Mouse (Mus musculus) limb, embryonic 15.5 days (tissue): Measurements from ENCODE around the gene Ddx10. TPM values are rescaled to one million over a fixed set of nuclear protein-coding genes. Genes with fewer than 3 reads are reported as not detected.
A peak's percentile ranks its signal among the peaks of the same experiment; 100 is the strongest.
"Not testable (repeated sequence)": the region's sequence is repeated elsewhere in the genome, so short reads cannot be mapped to it uniquely, and the experiment has no call there.

Experiments
- ATAC-seq: fragments of 200-750 bp; cut with Nextera tagmentation; 2 replicates; pipeline ENCODE4 v1.8.0; 2017; ENCODE audit warnings: low read depth, moderate TSS enrichment; ENCODE audit not compliant: insufficient number of reproducible peaks, low FRiP score, low TSS enrichment
- H3K27ac ChIP-seq: fragments of 300-500 bp; sonication (generic); 2 replicates; pipeline ENCODE4 v1.5.1; 2015; ENCODE audit warnings: moderate library complexity, mild to moderate bottlenecking, inconsistent platforms
- H3K27me3 ChIP-seq: fragments of 300-500 bp; sonication (generic); 2 replicates; pipeline ENCODE4 v1.6.1; 2015; ENCODE audit warnings: inconsistent platforms
- H3K36me3 ChIP-seq: fragments of 300-500 bp; sonication (generic); 2 replicates; pipeline ENCODE4 v1.6.1; 2015; ENCODE audit warnings: inconsistent platforms
- H3K4me1 ChIP-seq: fragments of 300-500 bp; sonication (generic); 2 replicates; pipeline ENCODE4 v1.6.1; 2015; ENCODE audit warnings: inconsistent platforms
- H3K4me2 ChIP-seq: fragments of 300-500 bp; sonication (generic); 2 replicates; pipeline ENCODE4 v1.6.1; 2015; ENCODE audit warnings: mild to moderate bottlenecking, inconsistent platforms
- H3K4me3 ChIP-seq: fragments of 300-500 bp; sonication (generic); 2 replicates; pipeline ENCODE4 v1.5.1; 2015; ENCODE audit warnings: mild to moderate bottlenecking, inconsistent platforms
- H3K9ac ChIP-seq: fragments of 300-500 bp; sonication (generic); 2 replicates; pipeline ENCODE4 v1.6.1; 2015; ENCODE audit warnings: inconsistent platforms
- H3K9me3 ChIP-seq: fragments of 300-500 bp; sonication (generic); 2 replicates; pipeline ENCODE4 v1.6.1; 2016; ENCODE audit warnings: inconsistent platforms
- WGBS: fragments of 180-500 bp; shearing (Covaris S2); methylation state at CpG from one replicate; pipeline ENCODE4 v1.1.7; 2015; 5-methylcytosine and 5-hydroxymethylcytosine counted together
- polyA plus RNA-seq: library from polyadenylated mRNA; unstranded; fragments of >200 nt; fragmentation: Nextera tagmentation; extraction: Ambion mirVana; gene quantifications from 2 replicates; pipeline ENCODE4 v1.2.1, GENCODE M21; 2015

Ddx10 gene
- polyA plus RNA-seq, 1 experiment from 2014 or later: 26.3 TPM

GRCm38 (mm10) chr9:53142424-53142823 lies 105.4 kb downstream of the Ddx10 start:
- not testable (repeated sequence) for H3K4me3 ChIP-seq, ATAC-seq, H3K4me2 ChIP-seq, H3K36me3 ChIP-seq, H3K27me3 ChIP-seq, H3K4me1 ChIP-seq, H3K9ac ChIP-seq, H3K27ac ChIP-seq, H3K9me3 ChIP-seq
- 75% methylated on average over 1 of the region's 1 CpGs for WGBS

GRCm38 (mm10) chr9:53140610-53141165 lies 107.2 kb downstream of the Ddx10 start:
- Histone ChIP-seq H3K27ac (no peak overlapping the region), H3K9ac (no peak overlapping the region), H3K27me3 (no peaks in the 10 kb centered on the region), H3K36me3 (no peaks in the 10 kb centered on the region), H3K4me3 (no peak overlapping the region), H3K4me2 (no peak overlapping the region), H3K9me3 (no peaks in the 10 kb centered on the region), H3K4me1 (no peaks in the 10 kb centered on the region)
- WGBS: 72% methylated on average over 8 of the region's 8 CpGs
- no peak for ATAC-seq

DNA sequence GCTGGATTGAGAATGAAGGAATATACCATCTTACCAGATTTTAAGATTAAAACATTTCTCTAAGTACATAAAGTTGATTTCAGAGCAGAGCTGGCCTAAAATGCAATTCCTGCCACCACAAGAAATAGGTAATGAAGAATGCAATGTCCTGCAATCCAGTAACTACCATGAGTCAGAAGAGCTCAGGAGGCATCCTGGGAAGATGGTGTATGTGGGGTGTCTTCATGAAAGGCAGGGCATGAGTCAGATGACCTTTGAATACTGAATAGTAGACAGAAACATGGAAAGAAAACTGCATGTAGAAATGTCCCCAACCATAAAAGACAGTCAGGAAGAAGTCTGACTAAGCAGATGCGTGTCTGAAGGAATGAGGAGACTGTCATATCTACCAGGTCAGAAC lies 115.0 kb downstream of the Ddx10 start:
- ATAC-seq: no peak

GRCm38 (mm10) chr9:53130460-53130859 lies 117.4 kb downstream of the Ddx10 start:
- H3K27me3 ChIP-seq: no peaks in the 10 kb centered on the region
- WGBS: 78% methylated on average over 2 of the region's 2 CpGs
- no peaks in the 10 kb centered on the region for H3K4me1 ChIP-seq
- peaks cover 5% of the 10 kb centered on the region; the same call in 1 of the 2 replicates for H3K36me3 ChIP-seq
- no peaks in the 10 kb centered on the region for H3K9me3 ChIP-seq
- H3K4me3 ChIP-seq: no peak overlapping the region
- no peak overlapping the region for H3K9ac ChIP-seq
- H3K27ac ChIP-seq: no peak overlapping the region
- H3K4me2 ChIP-seq: no peak overlapping the region
- ATAC-seq: no peak

More for the DNA sequence above, 115.0 kb downstream of the Ddx10 start:
- no peak overlapping the region for H3K4me3 ChIP-seq
- H3K4me1 ChIP-seq: no peaks in the 10 kb centered on the region
- 94% methylated on average over 1 of the region's 1 CpGs for WGBS
- no peaks in the 10 kb centered on the region for H3K36me3 ChIP-seq
- H3K27ac ChIP-seq: no peak overlapping the region
- H3K9me3 ChIP-seq: no peaks in the 10 kb centered on the region
- no peak overlapping the region for H3K9ac ChIP-seq
- H3K4me2 ChIP-seq: no peak overlapping the region
- H3K27me3 ChIP-seq: no peaks in the 10 kb centered on the region

GRCm38 (mm10) chr9:53101103-53101502 lies 146.8 kb downstream of the Ddx10 start:
- Histone ChIP-seq H3K4me3 (no peak overlapping the region), H3K9me3 (no peaks in the 10 kb centered on the region), H3K4me2 (no peak overlapping the region), H3K36me3 (no peaks in the 10 kb centered on the region), H3K9ac (no peak overlapping the region), H3K27me3 (no peaks in the 10 kb centered on the region), H3K4me1 (no peaks in the 10 kb centered on the region), H3K27ac (no peak overlapping the region)
- 65% methylated on average over 1 of the region's 1 CpGs for WGBS
- no peak for ATAC-seq

- ATAC-seq: no peak
- WGBS: 76% methylated on average over 5 of the region's 5 CpGs
- no peak overlapping the region for H3K4me3 ChIP-seq
These were observed 152.3 kb downstream of the Ddx10 start for GRCm38 (mm10) chr9:53095319-53096165.

GRCm38 (mm10) chr9:53094536-53094935 lies 153.3 kb downstream of the Ddx10 start:
- Histone ChIP-seq H3K27ac (no peak overlapping the region), H3K36me3 (no peaks in the 10 kb centered on the region), H3K4me3 (no peak overlapping the region), H3K27me3 (no peaks in the 10 kb centered on the region), H3K9ac (no peak overlapping the region), H3K4me2 (no peak overlapping the region), H3K9me3 (no peaks in the 10 kb centered on the region), H3K4me1 (no peaks in the 10 kb centered on the region)
- 72% methylated on average over 7 of the region's 7 CpGs for WGBS
- no peak for ATAC-seq

More at GRCm38 (mm10) chr9:53095319-53096165, 152.3 kb downstream of the Ddx10 start:
- Histone ChIP-seq H3K4me1 (no peaks in the 10 kb centered on the region), H3K27me3 (no peaks in the 10 kb centered on the region), H3K9me3 (no peaks in the 10 kb centered on the region), H3K4me2 (no peak overlapping the region), H3K27ac (no peak overlapping the region), H3K36me3 (no peaks in the 10 kb centered on the region), H3K9ac (no peak overlapping the region)

GRCm38 (mm10) chr9:53077626-53078025 lies 170.2 kb downstream of the Ddx10 start:
- H3K4me1 ChIP-seq: no peaks in the 10 kb centered on the region; the same call in 1 of the 2 replicates
- H3K9me3 ChIP-seq: no peaks in the 10 kb centered on the region
- H3K36me3 ChIP-seq: no peaks in the 10 kb centered on the region
- no peaks in the 10 kb centered on the region for H3K27me3 ChIP-seq
- ATAC-seq: no peak
- H3K4me3 ChIP-seq: no peak overlapping the region
- no peak overlapping the region for H3K4me2 ChIP-seq
- no peak overlapping the region for H3K27ac ChIP-seq
- WGBS: 74% methylated on average over 3 of the region's 3 CpGs
- no peak overlapping the region for H3K9ac ChIP-seq

DNA sequence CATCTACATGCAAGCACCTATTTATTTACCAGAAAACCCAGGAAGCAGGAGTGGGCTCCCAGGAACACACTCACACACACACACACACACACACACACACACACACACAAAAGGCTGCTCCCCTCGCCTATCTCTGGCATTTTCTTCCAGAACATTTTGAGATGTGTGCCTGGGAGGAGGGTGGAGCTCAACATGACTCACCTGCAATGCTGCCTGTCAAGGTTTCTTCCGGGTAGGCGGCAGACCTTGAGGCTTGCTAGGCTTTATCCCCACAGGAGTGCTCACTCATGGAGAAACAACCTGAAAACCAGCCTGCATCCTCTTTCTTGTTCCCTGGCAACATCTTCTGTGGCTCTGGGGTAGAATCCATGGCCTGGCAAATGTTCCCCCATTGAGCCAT lies 171.9 kb downstream of the Ddx10 start:
- Histone ChIP-seq H3K4me2 (no peak overlapping the region), H3K36me3 (no peaks in the 10 kb centered on the region), H3K27ac (no peak overlapping the region), H3K27me3 (no peaks in the 10 kb centered on the region), H3K9me3 (no peaks in the 10 kb centered on the region), H3K9ac (no peak overlapping the region), H3K4me3 (no peak overlapping the region), H3K4me1 (peaks cover 10% of the 10 kb centered on the region; the same call in 1 of the 2 replicates)
- ATAC-seq: no peak
- 73% methylated on average over 3 of the region's 3 CpGs for WGBS

DNA sequence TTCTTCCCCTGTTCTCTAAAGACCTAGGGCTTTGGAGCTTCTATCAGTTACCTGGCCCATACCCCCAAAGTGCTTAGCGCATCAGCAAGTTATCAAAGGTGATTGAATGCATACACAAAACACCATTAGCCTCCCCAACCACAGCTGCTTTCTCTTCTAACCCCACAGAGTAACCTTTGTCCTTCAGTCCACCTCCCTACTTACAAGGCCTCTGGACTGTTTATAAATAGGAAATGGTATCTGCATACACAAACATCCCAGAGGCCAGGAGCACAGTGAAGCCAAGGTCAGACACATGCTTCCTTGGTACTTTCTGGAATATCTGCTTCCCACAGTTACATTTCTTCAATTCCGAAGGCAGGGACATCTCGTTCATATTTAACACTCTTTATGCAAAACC lies 173.4 kb downstream of the Ddx10 start:
- WGBS: 91% methylated on average over 3 of the region's 3 CpGs
- Histone ChIP-seq H3K4me1 (peaks cover 12% of the 10 kb centered on the region; the same call in 1 of the 2 replicates), H3K27me3 (no peaks in the 10 kb centered on the region), H3K4me3 (no peak overlapping the region), H3K27ac (no peak overlapping the region), H3K9me3 (no peaks in the 10 kb centered on the region), H3K9ac (no peak overlapping the region), H3K4me2 (no peak overlapping the region), H3K36me3 (no peaks in the 10 kb centered on the region)
- ATAC-seq: no peak

GRCm38 (mm10) chr9:53073576-53074112 lies 174.2 kb downstream of the Ddx10 start:
- H3K9me3 ChIP-seq: no peaks in the 10 kb centered on the region
- H3K4me3 ChIP-seq: no peak overlapping the region
- H3K27ac ChIP-seq: no peak overlapping the region
- ATAC-seq: no peak
- H3K4me1 ChIP-seq: peaks cover 12% of the 10 kb centered on the region; the same call in 1 of the 2 replicates
- 82% methylated on average over 10 of the region's 10 CpGs for WGBS
- H3K36me3 ChIP-seq: no peaks in the 10 kb centered on the region
- H3K27me3 ChIP-seq: no peaks in the 10 kb centered on the region
- H3K4me2 ChIP-seq: no peak overlapping the region
- H3K9ac ChIP-seq: no peak overlapping the region

DNA sequence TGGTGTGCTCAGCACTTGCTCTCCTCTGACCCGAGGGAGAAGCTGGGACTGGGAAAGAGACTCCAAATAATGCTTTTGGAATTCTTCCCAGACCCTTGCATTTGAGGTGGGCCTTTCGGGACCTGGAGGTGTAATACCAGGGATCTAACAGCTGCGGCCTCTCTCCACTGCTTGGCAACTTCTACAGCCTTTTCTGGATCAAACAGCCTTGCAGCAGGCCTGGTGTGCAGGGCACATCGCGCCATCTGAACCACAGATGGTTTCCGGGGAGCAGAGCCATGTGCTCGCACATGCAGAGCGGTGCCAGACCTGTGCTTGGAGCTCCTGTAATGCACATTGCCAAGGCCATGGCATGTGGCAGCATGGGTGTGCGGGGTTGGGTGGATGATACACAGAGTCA lies 175.8 kb downstream of the Ddx10 start:
- Histone ChIP-seq H3K4me3 (no peak overlapping the region), H3K4me2 (no peak overlapping the region), H3K27me3 (no peaks in the 10 kb centered on the region), H3K27ac (peak overlapping the region; percentile 64), H3K36me3 (no peaks in the 10 kb centered on the region), H3K9me3 (no peaks in the 10 kb centered on the region), H3K9ac (no peak overlapping the region), H3K4me1 (peaks cover 12% of the 10 kb centered on the region; the same call in 1 of the 2 replicates)
- peak; percentile 35; the same call in 1 of the 2 replicates for ATAC-seq
- 51% methylated on average over 9 of the region's 9 CpGs for WGBS
